In genomic region chr1:134048759-134049158, GRCm38 (mm10) we compare ENCODE assay signal across 8 mouse cellular contexts. TPM values are rescaled to one million over a fixed set of nuclear protein-coding genes. Genes with fewer than 3 reads are reported as not detected.
DNase-seq lines count a peak whose midpoint lies in the region; ATAC-seq and TF ChIP-seq lines count a peak whose summit lies in the region.

No protein-coding gene starts in this region.

- H3K36me3 ChIP-seq in kidney, adult 2 months (ENCODE audit: control insufficient read depth, insufficient read depth, low read length), result no peaks in the 10 kb centered on the region
- H3K36me3 ChIP-seq in limb, embryonic 13.5 days, result no peaks in the 10 kb centered on the region
- H3K36me3 ChIP-seq in midbrain, embryonic 14.5 days (ENCODE audit: control insufficient read depth, insufficient read depth, low read length), result no peaks in the 10 kb centered on the region

- TF ChIP-seq POLR2A in kidney, adult 2 months (IDR thresholded peaks at IDR 0.05; ENCODE audit: low read depth, low read length), result no peak

- no peak overlapping the region for H3K4me2 ChIP-seq in limb, embryonic 13.5 days (replicated peaks)
- H3K4me2 ChIP-seq in midbrain, embryonic 14.5 days (ENCODE audit: low read length), result no peak overlapping the region

- peak; percentile 80 for DNase-seq in 416B (ENCODE audit: low read depth)
- DNase-seq in Muller cell, postnatal 12 days (ENCODE audit: inconsistent ontology term), result peak; percentile 81
- peak; percentile 88 to 91 for DNase-seq in cerebellum, postnatal 10 days
- peak; percentile 68 to 77 for DNase-seq in frontal cortex, postnatal 14 days (ENCODE audit: low spot score in 2 of 2)
- peak; percentile 78 for DNase-seq in kidney, adult 2 months
- DNase-seq in midbrain, embryonic 14.5 days, result peak; percentile 92
- peak; percentile 69 to 82 for DNase-seq in spleen, postnatal 4 days (ENCODE audit: low spot score in 2 of 2)

- no peak overlapping the region for H3K27ac ChIP-seq in kidney, adult 2 months (ENCODE audit: insufficient read depth, low read depth, low read length)
- no peak overlapping the region for H3K27ac ChIP-seq in limb, embryonic 13.5 days
- H3K27ac ChIP-seq in midbrain, embryonic 14.5 days (replicated peaks; ENCODE audit: low read depth, low read length), result no peak overlapping the region

- no peaks in the 10 kb centered on the region for H3K27me3 ChIP-seq in kidney, adult 2 months (replicated peaks; ENCODE audit: control insufficient read depth, insufficient read depth, low read length)
- H3K27me3 ChIP-seq in limb, embryonic 13.5 days, result peaks cover 12% of the 10 kb centered on the region; the same call in 1 of the 2 replicates
- H3K27me3 ChIP-seq in midbrain, embryonic 14.5 days (ENCODE audit: control insufficient read depth, insufficient read depth, low read length), result no peaks in the 10 kb centered on the region

- WGBS in kidney, adult 2 months, result 2% methylated on average over 5 of the region's 5 CpGs
- 2% methylated on average over 5 of the region's 5 CpGs for WGBS in limb, embryonic 13.5 days
- WGBS in midbrain, embryonic 14.5 days, result 5% methylated on average over 5 of the region's 5 CpGs

- no peak overlapping the region for H3K9ac ChIP-seq in limb, embryonic 13.5 days
- no peak overlapping the region for H3K9ac ChIP-seq in midbrain, embryonic 14.5 days (replicated peaks; ENCODE audit: low read length)

- TF ChIP-seq CTCF in kidney, adult 2 months (conservative IDR thresholded peaks at IDR 0.05; ENCODE audit: insufficient read depth, insufficient read length, low read depth, low read length), result peak; percentile 95

- no peak overlapping the region for H3K4me3 ChIP-seq in kidney, adult 2 months (ENCODE audit: insufficient read depth, low read depth, low read length)
- no peak overlapping the region for H3K4me3 ChIP-seq in limb, embryonic 13.5 days
- no peak overlapping the region for H3K4me3 ChIP-seq in midbrain, embryonic 14.5 days (replicated peaks; ENCODE audit: low read depth, low read length)

- H3K9me3 ChIP-seq in limb, embryonic 13.5 days, result no peaks in the 10 kb centered on the region
- H3K9me3 ChIP-seq in midbrain, embryonic 14.5 days (ENCODE audit: control insufficient read depth, low read length), result no peaks in the 10 kb centered on the region

- peak; percentile 59; the same call in 1 of the 2 replicates for ATAC-seq in limb, embryonic 13.5 days (ENCODE audit: low FRiP score, low read depth)
- ATAC-seq in midbrain, embryonic 14.5 days (ENCODE audit: low FRiP score, low TSS enrichment), result peak; percentile 46; the same call in 1 of the 2 replicates

- no peaks in the 10 kb centered on the region for H3K4me1 ChIP-seq in kidney, adult 2 months (ENCODE audit: control insufficient read depth, insufficient read depth, low read length)
- H3K4me1 ChIP-seq in limb, embryonic 13.5 days, result peaks cover 10% of the 10 kb centered on the region
- H3K4me1 ChIP-seq in midbrain, embryonic 14.5 days (ENCODE audit: control insufficient read depth, insufficient read depth, low read length), result 0 out of 2 replicates have a peak, but pooled peaks cover 3% of the 10 kb centered on the region

RNA-seq across cellular contexts. Expression of gene Fmod, which starts 11.7 kb away (rescaled TPM):
- 9.7 and 11.9 TPM in 2 replicates for polyA plus RNA-seq in kidney, adult 2 months (2012; rRNA removed)
- 42.1 and 48.5 TPM in 2 replicates for polyA plus RNA-seq in limb, embryonic 13.5 days (2015; fragmentation: Nextera tagmentation; extraction: Ambion mirVana)
- 0.31 and 6.4 TPM in 2 replicates for polyA plus RNA-seq in midbrain, embryonic 14.5 days (2014; fragmentation: Nextera tagmentation; extraction: Ambion mirVana)

RNA-seq across cellular contexts. Expression of gene Btg2, which starts 30.2 kb away (rescaled TPM):
- 20.3 and 23.7 TPM in 2 replicates for polyA plus RNA-seq in kidney, adult 2 months (2012; rRNA removed)
- 27.1 and 28.2 TPM in 2 replicates for polyA plus RNA-seq in limb, embryonic 13.5 days (2015; fragmentation: Nextera tagmentation; extraction: Ambion mirVana)
- 34.2 and 61.1 TPM in 2 replicates for polyA plus RNA-seq in midbrain, embryonic 14.5 days (2014; fragmentation: Nextera tagmentation; extraction: Ambion mirVana)
